Mouse (Mus musculus): ENCODE data around the gene Pheta1.

Gene Pheta1

GRCm38 (mm10) chr5:121841973-121842372 lies 6.8 kb upstream of the Pheta1 start:
- in situ Hi-C loops (cut with MboI, MseI): loop anchor here (5.0 to 25.0 kb wide), 5 partner anchors 45 to 1295 kb away; partner anchors contain the start of genes Rhof (in 1 of the 2) and Setd1b (in 1 of the 2)

DNA sequence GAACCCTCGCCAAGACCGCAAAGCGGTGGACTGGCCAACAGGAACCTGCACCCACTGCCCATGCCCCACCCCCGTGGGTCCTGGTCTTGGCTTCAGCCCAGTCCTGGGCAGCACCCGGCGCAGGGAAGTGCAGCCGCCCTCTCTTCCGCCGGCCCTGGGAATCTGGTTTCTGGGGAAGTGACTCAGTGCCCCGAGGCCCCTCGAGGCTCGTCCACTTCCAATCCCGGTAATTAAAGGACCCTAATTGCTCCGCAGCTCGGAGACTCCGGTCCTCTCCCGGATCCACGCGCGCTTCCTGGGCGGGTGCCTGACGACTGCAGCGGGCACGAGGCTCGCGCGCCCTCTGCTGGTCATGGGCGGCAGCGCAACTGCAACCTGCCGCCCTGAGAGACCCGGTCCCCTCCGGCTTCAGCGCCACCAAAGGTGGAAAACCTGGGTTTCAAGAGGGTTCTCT lies 6.1 kb upstream of the Pheta1 start:
- in situ Hi-C loops (cut with MboI, MseI): loop anchor here (5.0 to 25.0 kb wide), 5 partner anchors 45 to 1295 kb away; partner anchors contain the start of genes Rhof (in 1 of the 2) and Setd1b (in 1 of the 2)

DNA sequence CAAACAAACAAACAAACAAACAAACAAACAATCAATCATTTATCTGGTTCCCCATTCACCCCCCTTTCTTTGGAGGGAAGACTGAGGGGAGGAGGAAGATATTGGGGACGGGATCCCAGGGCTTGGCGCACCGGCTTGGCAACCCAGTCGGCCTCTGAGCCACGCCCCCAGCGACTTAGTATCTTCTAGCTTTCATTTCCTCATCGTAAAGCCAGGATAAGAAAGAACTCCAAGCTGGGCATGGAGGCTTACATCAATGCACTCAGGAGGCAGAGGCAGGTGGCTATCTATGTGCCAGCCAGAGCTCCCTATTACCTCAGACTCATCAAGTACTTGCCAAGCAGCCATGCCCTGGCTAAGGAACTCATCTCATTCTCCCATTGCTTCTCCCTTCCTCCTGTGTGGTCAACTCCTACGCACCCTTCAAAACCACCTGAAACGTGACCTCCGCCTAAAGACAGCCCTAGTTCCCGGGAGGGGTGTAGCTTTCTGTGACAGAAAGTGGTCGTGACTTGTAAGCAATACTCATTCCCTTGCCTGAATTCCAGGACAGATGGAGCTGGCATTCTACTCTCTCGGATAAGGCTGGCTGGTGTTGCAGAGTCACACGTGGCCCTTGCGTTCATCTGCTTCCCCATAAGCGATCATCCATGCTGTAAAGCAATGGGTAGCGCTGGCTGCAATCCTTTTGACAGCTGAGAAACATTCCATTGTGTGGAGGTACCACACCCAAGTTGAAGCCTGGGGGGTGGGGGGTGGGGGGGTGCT lies 5.5 kb upstream of the Pheta1 start:
- in situ Hi-C loops (cut with MboI, MseI): loop anchor here (5.0 to 25.0 kb wide), 5 partner anchors 46 to 1294 kb away; partner anchors contain the start of genes Rhof (in 1 of the 2) and Setd1b (in 1 of the 2)

- in situ Hi-C loops (cut with MboI, MseI): loop anchor here (25.0 kb wide), 2 partner anchors 992 to 1292 kb away; partner anchors contain the start of genes Rhof (in 1 of the 2) and Setd1b (in 1 of the 2)
Observed at GRCm38 (mm10) chr5:121845361-121845760, 3.4 kb upstream of the Pheta1 start.

DNA sequence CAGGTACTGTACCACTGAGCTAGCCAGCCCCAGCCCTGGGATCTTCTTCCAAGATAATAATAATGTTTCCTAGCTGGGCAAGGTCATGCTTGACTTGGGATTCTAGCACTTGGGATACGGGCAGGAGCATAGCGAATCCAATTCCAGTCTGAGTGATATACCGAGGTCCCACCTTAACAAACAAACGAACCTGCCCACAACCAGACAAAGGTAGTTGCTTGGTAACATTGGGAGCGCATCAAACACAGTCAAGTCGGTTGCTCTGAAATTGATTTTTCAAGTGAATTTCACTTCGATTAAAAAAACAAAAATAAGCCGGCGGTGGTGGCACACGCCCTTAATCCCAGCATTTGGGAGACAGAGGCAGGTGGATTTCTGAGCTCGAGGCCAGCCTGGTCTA lies 2.5 kb upstream of the Pheta1 start:
- in situ Hi-C loops (cut with MboI, MseI): loop anchor here (25.0 kb wide), 2 partner anchors 991 to 1291 kb away; partner anchors contain the start of genes Rhof (in 1 of the 2) and Setd1b (in 1 of the 2)

DNA sequence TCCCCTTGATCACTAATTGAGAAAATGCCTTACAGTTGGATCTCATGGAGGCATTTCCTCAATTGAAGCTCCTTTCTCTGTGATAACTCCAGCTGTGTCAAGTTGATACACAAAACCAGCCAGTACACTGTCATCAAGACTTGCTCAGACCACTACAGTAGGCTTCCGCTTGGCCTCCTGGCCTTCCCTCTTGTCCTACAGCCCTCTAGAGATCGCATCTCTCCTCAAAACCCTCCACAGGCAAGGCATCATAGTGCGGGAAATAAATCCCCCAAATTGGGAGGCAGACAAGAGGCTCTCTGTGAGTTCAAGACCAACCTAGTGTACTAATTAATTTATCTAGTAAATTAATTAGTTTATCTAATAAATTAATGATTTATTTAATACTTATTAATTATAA lies 1.5 kb upstream of the Pheta1 start:
- in situ Hi-C loops (cut with MboI, MseI): loop anchor here (25.0 kb wide), 2 partner anchors 990 to 1290 kb away; partner anchors contain the start of genes Rhof (in 1 of the 2) and Setd1b (in 1 of the 2)

- in situ Hi-C loops (cut with MboI, MseI): loop anchor here (25.0 kb wide), 2 partner anchors 989 to 1289 kb away; partner anchors contain the start of genes Rhof (in 1 of the 2) and Setd1b (in 1 of the 2)
Observed at GRCm38 (mm10) chr5:121848035-121848519, 707 bp upstream of the Pheta1 start.

GRCm38 (mm10) chr5:121849478-121850349 lies 930 bp downstream of the Pheta1 start:
- in situ Hi-C loops (cut with MboI, MseI): loop anchor here (25.0 kb wide), 2 partner anchors 988 to 1288 kb away; partner anchors contain the start of genes Rhof (in 1 of the 2) and Setd1b (in 1 of the 2)

DNA sequence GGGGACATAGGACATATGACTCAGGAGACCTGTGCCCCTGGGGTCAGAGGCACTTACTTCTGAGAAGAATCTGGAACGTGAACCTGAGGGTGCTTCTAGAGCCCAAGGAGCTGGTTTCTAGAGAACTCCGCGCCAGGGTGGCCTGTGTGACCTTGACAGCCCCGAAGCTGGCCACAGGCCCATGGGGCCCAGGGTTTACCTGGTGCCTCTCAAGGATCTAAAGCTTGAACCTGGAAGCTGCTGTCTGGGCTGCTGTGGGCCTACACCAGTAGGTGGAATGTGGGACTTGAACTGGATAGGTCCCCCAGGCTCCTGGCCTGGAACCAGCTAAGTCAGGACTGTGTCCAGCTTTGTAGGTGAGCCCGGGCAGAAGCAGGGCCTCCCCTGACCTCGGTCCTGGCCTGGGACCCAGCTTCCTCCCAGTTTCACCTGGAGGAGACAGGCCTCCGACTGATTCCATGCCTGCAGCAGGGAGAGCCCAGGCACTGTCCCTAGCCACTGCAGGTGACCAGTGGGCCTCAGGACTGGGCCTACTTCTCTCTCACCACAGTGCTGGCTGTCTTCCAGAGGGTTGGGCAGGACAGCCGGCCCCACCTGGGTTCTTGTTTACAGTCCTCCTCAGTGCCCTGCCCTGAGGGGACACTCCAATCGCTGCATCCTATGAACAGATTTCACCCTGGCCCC lies 4.7 kb downstream of the Pheta1 start:
- in situ Hi-C loops (cut with MboI, MseI): no loop called here

DNA sequence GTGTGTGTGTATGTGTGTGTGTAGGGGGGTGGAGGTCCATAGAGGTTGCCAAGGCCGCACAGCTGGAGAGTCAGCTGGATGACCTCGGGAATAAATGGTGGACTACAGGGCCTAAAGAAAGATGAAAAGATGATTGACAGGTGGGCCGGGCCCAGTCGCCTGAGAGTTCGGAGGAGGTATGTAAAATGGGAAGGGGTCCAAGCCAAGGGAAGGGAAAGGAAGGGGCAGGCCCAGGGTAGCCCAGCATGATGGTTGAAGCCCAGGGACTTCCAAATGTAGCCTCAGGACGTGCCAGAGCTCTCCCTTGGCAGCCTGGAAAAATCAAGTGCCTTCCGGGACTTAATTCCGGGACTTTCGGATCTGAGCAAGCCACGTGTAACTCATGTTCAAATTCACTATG lies 6.0 kb downstream of the Pheta1 start:
- in situ Hi-C loops (cut with MboI, MseI): no loop called here

DNA sequence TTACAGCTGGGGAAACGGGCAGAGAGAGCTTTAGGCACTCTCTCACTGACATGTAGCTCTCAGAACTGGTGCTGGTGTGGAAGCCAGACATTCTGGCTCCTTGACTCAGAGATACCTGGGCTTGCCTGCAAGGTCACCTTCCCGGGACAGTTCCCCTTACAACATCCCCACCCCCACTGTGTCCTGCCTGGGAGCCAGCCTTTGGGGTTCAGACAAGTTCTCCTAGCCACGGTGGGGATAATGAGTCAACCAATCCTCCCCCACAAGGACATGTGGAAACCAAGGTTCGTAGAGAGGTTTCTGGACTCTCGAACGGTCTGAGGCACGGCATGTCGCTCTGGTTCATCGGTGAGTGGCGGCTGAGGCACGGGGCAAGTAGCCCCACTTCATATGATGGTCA lies 8.0 kb downstream of the Pheta1 start:
- in situ Hi-C loops (cut with MboI, MseI): no loop called here

DNA sequence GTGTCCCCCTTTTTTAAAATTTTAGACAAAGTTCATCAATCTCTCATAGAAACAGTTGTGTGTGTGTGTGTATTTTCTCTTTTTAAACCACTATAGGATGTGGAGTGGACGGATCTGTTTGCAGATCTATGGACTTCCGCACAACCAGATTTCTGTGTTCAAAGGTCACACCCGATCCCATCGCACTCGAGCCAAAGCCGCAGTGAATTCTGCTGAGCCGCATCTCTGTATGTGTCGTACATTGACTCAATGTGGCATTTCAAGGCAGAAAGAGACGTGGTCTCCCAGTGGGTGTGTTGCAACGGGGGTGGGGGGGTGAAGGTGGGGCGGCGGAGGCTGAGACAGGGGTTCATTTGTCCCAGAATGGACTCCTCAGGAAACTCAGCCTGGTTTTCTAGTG lies 9.6 kb downstream of the Pheta1 start:
- in situ Hi-C loops (cut with MboI, MseI): no loop called here

DNA sequence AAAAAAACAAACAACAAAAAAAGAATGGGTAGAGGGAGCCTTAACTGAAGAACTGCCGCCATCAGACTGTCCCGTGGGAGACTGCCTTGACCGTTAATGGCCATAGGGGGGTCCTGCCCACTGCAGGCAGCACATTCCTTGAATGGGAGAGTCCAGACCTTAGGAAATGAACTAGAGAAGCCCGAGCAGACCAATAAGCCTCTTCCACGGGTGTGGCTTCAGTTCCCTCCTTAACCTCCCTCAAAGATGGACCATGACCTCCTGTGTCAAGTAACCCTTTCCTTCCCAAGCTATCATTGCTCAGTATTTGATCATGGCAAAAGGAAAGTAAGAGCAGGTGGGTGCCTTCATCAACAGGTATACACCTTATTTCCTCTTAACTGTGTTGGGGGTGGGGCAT lies 13.2 kb downstream of the Pheta1 start:
- in situ Hi-C loops (cut with MboI, MseI): no loop called here

DNA sequence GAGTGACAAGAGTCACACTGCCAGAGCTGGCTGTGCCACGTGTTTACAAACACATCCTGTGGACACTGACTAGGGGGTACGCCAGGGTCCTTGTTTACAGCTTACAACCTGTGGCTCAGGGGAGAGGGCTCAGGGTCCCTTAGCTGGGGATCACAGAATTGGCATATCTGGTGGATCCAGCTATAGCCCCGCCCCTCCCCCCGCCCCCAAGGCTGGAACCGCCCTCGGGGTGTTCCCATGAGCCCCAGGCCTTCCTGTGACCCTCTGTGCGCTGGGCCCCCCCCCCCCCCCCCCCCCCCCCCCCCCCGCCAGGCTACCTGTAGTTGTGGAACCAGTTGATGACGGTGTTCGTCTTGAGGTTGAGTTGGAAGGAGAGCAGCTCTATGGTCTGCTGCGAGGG lies 15.5 kb downstream of the Pheta1 start:
- in situ Hi-C loops (cut with MboI, MseI): no loop called here

DNA sequence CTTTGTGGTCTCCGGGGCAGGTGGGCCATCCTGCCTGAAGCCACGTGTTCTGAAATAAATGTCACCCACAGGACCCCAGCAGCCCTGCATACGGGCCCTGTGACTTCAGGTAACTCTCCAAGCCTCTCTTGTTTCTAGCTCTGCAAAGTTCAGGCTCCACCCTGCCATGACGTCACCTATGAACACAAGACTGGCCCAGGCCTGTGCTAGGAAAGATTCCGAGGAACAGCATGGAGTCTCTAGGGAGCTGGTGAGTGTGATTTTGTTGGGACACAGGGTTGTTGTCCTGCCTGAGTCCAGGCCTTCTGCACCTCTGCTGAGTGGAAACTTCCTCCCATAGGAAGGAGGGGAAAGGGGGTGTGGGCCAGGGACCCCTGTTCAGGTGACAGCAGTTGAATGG lies 19.2 kb downstream of the Pheta1 start:
- in situ Hi-C loops (cut with MboI, MseI): no loop called here

GRCm38 (mm10) chr5:121870832-121871231 lies 22.0 kb downstream of the Pheta1 start:
- in situ Hi-C loops (cut with MboI, MseI): no loop called here

- in situ Hi-C loops (cut with MboI, MseI): no loop called here
Observed at GRCm38 (mm10) chr5:121871515-121872030, 22.8 kb downstream of the Pheta1 start.

DNA sequence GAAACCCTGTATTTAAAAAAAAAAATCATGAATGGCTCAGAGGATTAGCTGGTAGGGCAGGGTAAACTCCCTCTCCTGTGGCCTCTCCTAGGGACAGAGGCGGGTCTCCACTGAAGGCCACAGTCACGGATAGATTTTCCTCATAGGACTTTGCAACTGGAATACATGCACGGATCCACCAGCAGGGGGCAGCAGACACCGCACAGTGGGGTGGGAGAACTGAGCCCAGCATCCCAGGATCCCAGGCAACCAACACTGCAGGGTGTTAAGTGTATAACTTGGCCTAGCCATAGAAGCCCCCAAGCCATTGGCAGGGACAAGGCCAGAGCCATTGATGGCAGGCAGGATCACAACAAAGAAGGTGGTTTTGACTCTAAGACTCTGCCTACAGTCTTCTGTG lies 23.4 kb downstream of the Pheta1 start:
- in situ Hi-C loops (cut with MboI, MseI): no loop called here

DNA sequence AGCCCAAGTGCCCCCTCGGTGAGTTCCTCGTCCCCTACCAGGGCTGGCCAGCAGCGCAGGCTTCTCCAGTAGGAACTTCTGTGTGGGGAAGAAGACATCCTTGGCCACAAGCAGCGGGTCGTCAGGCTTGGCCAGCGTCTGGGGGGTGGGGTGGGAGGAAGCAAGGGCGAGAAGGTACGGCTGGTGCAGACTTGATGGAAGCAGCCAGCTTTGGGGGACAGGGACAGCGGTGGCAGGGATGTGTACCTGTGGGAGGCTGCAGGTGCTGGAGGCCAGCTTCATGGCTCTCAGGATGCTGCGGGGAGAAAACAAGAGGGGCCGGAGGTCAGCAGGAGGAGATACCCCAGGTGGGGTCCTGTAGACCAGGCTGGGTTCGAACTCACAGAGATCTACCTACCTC lies 26.3 kb downstream of the Pheta1 start:
- in situ Hi-C loops (cut with MboI, MseI): no loop called here

- in situ Hi-C loops (cut with MboI, MseI): no loop called here
Observed at GRCm38 (mm10) chr5:121876901-121877300, 28.1 kb downstream of the Pheta1 start.

DNA sequence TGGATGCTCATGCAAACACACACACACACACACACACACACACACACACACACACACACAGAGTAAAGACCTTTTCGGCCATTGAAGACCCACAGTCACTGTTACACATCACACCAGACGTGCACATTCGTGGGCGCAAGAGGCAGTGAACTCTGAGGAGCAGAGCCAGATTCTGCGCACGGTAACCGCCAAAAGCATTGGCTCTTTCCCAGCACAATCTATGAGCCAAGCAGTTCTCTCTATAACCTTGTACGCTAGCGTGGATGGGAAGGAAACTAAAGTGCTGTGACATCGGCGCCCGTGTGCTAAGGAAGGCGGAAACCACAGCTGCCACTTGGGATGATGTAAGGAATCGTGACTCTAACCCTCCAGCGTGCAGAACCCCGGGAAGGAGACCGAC lies 29.9 kb downstream of the Pheta1 start:
- in situ Hi-C loops (cut with MboI, MseI): no loop called here

Data from T-helper 17 cell (primary cell).